Mouse (Mus musculus) limb, embryonic 15.5 days (tissue): ENCODE results near the gene Ppp1r3g. TPM values are rescaled to one million over a fixed set of nuclear protein-coding genes. Genes with fewer than 3 reads are reported as not detected.

ENCODE experiments used
- ATAC-seq: fragments of 200-750 bp; cut with Nextera tagmentation; 2 replicates; pipeline ENCODE4 v1.8.0; 2017; ENCODE audit warnings: low read depth, moderate TSS enrichment; ENCODE audit not compliant: insufficient number of reproducible peaks, low FRiP score, low TSS enrichment
- H3K27ac ChIP-seq: fragments of 300-500 bp; sonication (generic); 2 replicates; pipeline ENCODE4 v1.5.1; 2015; ENCODE audit warnings: moderate library complexity, mild to moderate bottlenecking, inconsistent platforms
- H3K27me3 ChIP-seq: fragments of 300-500 bp; sonication (generic); 2 replicates; pipeline ENCODE4 v1.6.1; 2015; ENCODE audit warnings: inconsistent platforms
- H3K36me3 ChIP-seq: fragments of 300-500 bp; sonication (generic); 2 replicates; pipeline ENCODE4 v1.6.1; 2015; ENCODE audit warnings: inconsistent platforms
- H3K4me1 ChIP-seq: fragments of 300-500 bp; sonication (generic); 2 replicates; pipeline ENCODE4 v1.6.1; 2015; ENCODE audit warnings: inconsistent platforms
- H3K4me2 ChIP-seq: fragments of 300-500 bp; sonication (generic); 2 replicates; pipeline ENCODE4 v1.6.1; 2015; ENCODE audit warnings: mild to moderate bottlenecking, inconsistent platforms
- H3K4me3 ChIP-seq: fragments of 300-500 bp; sonication (generic); 2 replicates; pipeline ENCODE4 v1.5.1; 2015; ENCODE audit warnings: mild to moderate bottlenecking, inconsistent platforms
- H3K9ac ChIP-seq: fragments of 300-500 bp; sonication (generic); 2 replicates; pipeline ENCODE4 v1.6.1; 2015; ENCODE audit warnings: inconsistent platforms
- H3K9me3 ChIP-seq: fragments of 300-500 bp; sonication (generic); 2 replicates; pipeline ENCODE4 v1.6.1; 2016; ENCODE audit warnings: inconsistent platforms
- WGBS: fragments of 180-500 bp; shearing (Covaris S2); methylation state at CpG from one replicate; pipeline ENCODE4 v1.1.7; 2015; 5-methylcytosine and 5-hydroxymethylcytosine counted together
- polyA plus RNA-seq: library from polyadenylated mRNA; unstranded; fragments of >200 nt; fragmentation: Nextera tagmentation; extraction: Ambion mirVana; gene quantifications from 2 replicates; pipeline ENCODE4 v1.2.1, GENCODE M21; 2015

The Ppp1r3g gene
- polyA plus RNA-seq, 1 experiment from 2014 or later = 3.2 TPM

DNA sequence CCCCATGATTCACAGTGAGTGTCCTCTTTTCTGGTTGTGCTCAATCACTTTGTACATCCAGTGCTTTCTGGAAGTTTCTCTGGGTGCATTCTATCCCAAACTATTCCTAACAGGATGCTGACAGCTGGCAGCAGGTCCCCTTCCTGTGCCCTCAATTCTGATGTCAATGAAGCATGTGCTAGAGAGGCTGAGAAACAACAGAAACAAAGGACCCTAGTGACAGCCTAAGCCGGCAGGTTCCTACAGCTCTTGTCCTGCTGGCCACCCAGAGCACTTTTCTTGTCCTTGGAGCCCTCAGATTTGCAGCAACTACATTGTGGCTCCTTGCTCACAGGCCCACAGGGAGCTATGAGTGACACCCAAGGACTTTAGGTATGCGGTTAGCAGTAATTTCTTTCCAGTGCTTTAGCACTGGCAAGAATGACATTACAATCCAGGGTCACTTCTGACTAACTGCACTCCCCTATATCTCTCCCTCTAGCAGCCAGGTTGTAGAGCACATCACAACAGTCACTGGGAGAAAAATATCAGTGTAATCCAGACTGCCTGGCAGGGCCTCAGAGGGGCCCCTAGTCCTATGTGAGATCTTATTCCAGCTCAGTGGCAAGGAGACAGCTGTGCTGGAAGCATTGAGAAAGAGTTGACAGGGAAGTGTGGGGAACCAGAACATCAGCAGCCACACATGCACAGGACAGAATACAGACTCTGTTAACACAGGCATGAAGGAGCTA is 37.2 kb downstream of the Ppp1r3g start:
- WGBS = 64% methylated on average over 2 of the region's 2 CpGs
- no peak for ATAC-seq

DNA sequence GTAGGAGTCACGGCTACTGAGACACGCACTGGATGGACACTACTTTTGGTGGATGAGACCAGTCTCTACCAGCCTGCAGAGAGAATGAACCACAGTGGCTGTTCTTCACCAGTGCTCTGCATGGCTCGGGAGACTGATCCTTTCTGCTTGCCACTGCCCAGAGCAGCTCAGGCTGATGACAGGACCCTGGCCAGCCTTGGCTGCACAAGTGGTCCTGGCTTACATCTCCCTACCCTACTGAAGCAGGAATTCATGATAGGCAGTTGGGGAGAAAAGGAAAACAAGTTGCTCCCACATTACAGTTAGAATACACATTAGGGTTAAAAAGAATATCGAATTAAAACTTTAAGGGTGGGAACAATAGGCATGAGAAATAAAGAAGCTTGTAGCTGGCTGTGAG is 39.0 kb downstream of the Ppp1r3g start:
- Histone ChIP-seq H3K27ac (no peak overlapping the region), H3K4me2 (no peak overlapping the region), H3K9ac (no peak overlapping the region), H3K27me3 (no peaks in the 10 kb centered on the region), H3K4me3 (no peak overlapping the region), H3K36me3 (no peaks in the 10 kb centered on the region), H3K9me3 (no peaks in the 10 kb centered on the region), H3K4me1 (0 out of 2 replicates have a peak, but pooled peaks cover 5% of the 10 kb centered on the region)
- no peak for ATAC-seq
- 89% methylated on average over 4 of the region's 4 CpGs for WGBS

More for the DNA sequence above, 37.2 kb downstream of the Ppp1r3g start:
- 0 out of 2 replicates have a peak, but pooled peaks cover 5% of the 10 kb centered on the region for H3K4me1 ChIP-seq
- no peak overlapping the region for H3K27ac ChIP-seq
- H3K9me3 ChIP-seq = no peaks in the 10 kb centered on the region
- H3K27me3 ChIP-seq = no peaks in the 10 kb centered on the region
- H3K9ac ChIP-seq = no peak overlapping the region
- H3K4me2 ChIP-seq = no peak overlapping the region
- H3K36me3 ChIP-seq = no peaks in the 10 kb centered on the region
- no peak overlapping the region for H3K4me3 ChIP-seq

DNA sequence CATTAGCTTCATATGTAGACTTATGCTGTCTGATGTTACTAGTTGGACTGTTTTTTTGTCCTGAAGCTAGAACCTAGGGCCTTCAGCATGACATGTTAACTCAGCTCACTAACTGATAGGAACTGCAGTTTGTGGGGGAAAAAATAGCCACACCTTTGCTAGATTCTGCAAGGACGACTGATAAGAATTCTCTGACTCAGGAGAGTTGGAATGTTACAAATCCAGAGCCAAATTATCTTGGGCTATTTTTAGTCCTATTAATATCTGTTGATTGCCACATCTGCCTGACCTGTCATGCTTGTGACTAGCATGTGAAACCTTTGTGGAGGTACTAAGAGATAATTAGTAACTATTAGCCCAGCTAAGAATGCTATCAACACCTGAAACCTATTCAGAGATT is 42.2 kb downstream of the Ppp1r3g start:
- no peaks in the 10 kb centered on the region for H3K9me3 ChIP-seq
- ATAC-seq = no peak
- H3K36me3 ChIP-seq = no peaks in the 10 kb centered on the region
- H3K4me3 ChIP-seq = no peak overlapping the region
- no peaks in the 10 kb centered on the region for H3K4me1 ChIP-seq
- no peak overlapping the region for H3K4me2 ChIP-seq
- H3K9ac ChIP-seq = no peak overlapping the region
- H3K27ac ChIP-seq = no peak overlapping the region
- no peaks in the 10 kb centered on the region for H3K27me3 ChIP-seq
- WGBS = 80% methylated on average over 1 of the region's 1 CpGs

DNA sequence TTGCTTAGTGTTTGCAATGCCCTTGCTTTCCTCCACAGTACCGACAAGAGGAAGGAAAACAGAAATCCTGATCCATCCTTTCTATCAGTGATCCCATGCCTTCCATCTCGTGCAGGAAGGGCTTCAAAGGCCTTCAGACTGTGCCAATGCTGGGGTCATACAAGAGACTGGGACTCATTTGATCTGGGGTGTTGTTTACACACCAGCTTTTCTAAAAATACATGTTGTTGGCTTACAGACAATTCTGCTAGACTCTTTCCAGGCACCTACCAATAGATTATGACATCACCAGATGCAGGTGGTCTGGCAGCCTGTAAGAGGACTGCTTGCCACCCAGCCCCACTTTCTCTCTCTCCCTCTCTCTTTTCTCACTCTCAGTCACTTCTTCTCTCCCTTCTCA is 51.3 kb downstream of the Ppp1r3g start:
- H3K4me3 ChIP-seq = no peak overlapping the region
- WGBS = 74% methylated on average over 2 of the region's 2 CpGs
- H3K36me3 ChIP-seq = no peaks in the 10 kb centered on the region
- no peaks in the 10 kb centered on the region for H3K27me3 ChIP-seq
- H3K9me3 ChIP-seq = no peaks in the 10 kb centered on the region
- no peak overlapping the region for H3K9ac ChIP-seq
- no peaks in the 10 kb centered on the region for H3K4me1 ChIP-seq
- H3K4me2 ChIP-seq = no peak overlapping the region
- H3K27ac ChIP-seq = no peak overlapping the region
- no peak for ATAC-seq

DNA sequence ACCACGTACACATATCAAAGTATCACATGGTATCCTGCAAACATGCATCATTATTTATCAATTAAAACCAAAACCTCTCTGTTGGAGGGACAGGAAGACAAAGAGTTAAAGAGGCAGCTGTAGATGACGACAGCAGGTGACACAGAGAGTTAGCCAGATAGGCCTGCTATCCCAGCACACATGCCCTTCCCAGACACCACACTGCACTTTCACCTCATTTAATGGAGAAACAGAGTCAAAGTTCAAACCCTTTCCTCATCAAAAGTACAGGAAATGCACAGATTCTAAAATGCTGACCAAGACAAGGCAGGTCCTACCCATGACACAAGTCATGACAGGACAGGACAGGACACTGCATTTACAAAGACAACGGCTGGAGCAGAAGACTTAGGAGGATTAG is 57.0 kb downstream of the Ppp1r3g start:
- Histone ChIP-seq H3K4me1 (peaks cover 7% of the 10 kb centered on the region), H3K4me3 (no peak overlapping the region), H3K27me3 (no peaks in the 10 kb centered on the region), H3K36me3 (no peaks in the 10 kb centered on the region), H3K9me3 (no peaks in the 10 kb centered on the region), H3K4me2 (no peak overlapping the region), H3K9ac (no peak overlapping the region), H3K27ac (no peak overlapping the region)
- 64% methylated on average over 3 of the region's 3 CpGs for WGBS
- no peak for ATAC-seq

DNA sequence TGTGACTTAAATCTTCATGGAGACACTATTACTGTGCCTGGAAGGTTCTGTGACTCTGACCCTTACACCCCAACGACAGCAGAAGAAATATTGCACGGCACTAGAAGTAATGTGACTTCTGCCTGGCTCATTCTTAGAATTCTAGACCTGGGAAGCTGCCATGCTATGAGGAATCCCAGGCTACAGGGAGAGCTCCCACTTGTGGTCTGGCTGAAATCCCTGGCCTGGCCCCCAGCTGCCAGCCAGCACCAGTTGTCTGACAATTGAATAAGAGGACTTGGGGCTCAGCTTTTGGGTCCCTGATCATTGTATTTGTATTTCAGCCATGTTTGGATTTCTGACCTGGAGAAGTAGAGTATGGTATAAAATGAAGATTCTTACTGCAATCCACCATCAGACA is 59.4 kb downstream of the Ppp1r3g start:
- Histone ChIP-seq H3K36me3 (no peaks in the 10 kb centered on the region), H3K27ac (no peak overlapping the region), H3K4me2 (no peak overlapping the region), H3K4me3 (no peak overlapping the region), H3K9me3 (no peaks in the 10 kb centered on the region), H3K27me3 (no peaks in the 10 kb centered on the region), H3K4me1 (peaks cover 7% of the 10 kb centered on the region), H3K9ac (no peak overlapping the region)
- WGBS = 63% methylated on average over 2 of the region's 2 CpGs
- no peak for ATAC-seq

DNA sequence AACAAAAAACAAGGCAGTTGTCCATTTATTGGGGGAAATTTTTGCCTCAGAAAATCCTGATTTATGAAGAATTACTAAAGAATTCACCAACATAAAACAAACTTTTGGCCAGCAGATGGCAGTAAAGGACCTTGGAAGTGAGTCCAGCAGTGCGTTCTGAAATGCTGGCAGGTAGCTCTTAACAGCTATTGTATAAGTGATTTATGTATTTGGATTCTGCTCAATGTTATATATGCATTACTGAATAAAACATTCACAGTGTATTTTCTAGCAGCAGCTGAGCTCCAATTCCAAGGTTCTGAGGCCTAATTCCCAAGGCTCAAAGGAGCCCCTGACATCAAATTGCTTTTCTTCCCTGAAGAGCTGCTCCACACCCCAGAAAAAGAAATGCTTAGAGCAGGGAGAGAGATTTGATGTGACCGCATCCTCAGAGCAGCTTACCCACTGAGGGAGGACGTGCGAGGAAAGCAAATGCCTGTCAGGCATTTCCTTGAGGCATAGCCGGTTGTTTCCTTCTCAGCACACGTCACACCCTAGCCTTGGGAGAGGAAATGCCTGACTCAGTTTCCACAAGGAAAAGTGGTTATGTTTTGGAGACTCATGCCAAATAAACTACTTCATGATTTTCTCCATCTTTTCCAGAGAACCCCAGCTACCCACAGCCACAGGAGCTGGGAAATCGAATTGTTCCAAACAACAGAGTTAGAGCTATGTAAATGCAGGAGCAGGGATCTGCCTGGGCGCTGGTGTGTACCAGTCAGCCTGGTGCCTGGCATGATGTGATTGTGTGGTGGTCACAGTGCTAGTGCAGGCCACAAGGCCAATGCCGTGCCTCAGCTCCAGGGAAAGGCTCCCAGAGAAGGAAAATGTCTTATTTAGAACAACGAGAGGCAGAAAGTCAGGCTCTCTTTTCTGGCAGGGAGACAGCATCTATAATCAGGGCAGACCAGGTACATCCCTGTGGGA is 61.0 kb downstream of the Ppp1r3g start:
- no peaks in the 10 kb centered on the region for H3K9me3 ChIP-seq
- ATAC-seq = peak; percentile 35; the same call in 1 of the 2 replicates
- H3K36me3 ChIP-seq = no peaks in the 10 kb centered on the region
- H3K4me1 ChIP-seq = peaks cover 7% of the 10 kb centered on the region
- peak overlapping the region; percentile 54 for H3K27ac ChIP-seq
- no peak overlapping the region for H3K4me2 ChIP-seq
- no peak overlapping the region for H3K4me3 ChIP-seq
- no peak overlapping the region for H3K9ac ChIP-seq
- WGBS = 43% methylated on average over 10 of the region's 10 CpGs
- no peaks in the 10 kb centered on the region for H3K27me3 ChIP-seq

Other genes starting within 250 kb of the Ppp1r3g start
- 16.6 and 18.2 TPM in 2 replicates for gene Rpp40, start 52.5 kb upstream of the Ppp1r3g start, polyA plus RNA-seq
- gene Fars2, start 158.6 kb downstream of the Ppp1r3g start, polyA plus RNA-seq = 33.4 and 34.6 TPM in 2 replicates
- gene Lyrm4, start 158.7 kb downstream of the Ppp1r3g start, polyA plus RNA-seq = 19.4 and 21.3 TPM in 2 replicates